Mouse (Mus musculus) heart, postnatal 0 days (tissue): ENCODE data around the gene Grid2.

Experiments
- CTCF ChIP-seq: IDR thresholded peaks from 2 replicates; pipeline ENCODE4 v1.5.1; 2016; ENCODE audit warnings: antibody characterized with exemption, control low read depth, low read depth
- EP300 ChIP-seq: IDR thresholded peaks from 2 replicates; pipeline ENCODE4 v1.6.1; 2016; ENCODE audit warnings: antibody characterized with exemption, low read depth

- no peak for TF ChIP-seq CTCF
- no peak for TF ChIP-seq EP300
These were observed 1234.8 kb downstream of the Grid2 start for GRCm38 (mm10) chr6:64490313-64491067.
